Mouse (Mus musculus) heart, embryonic 16.5 days (tissue): Measurements from ENCODE around the gene Sox12. TPM values are rescaled to one million over a fixed set of nuclear protein-coding genes. Genes with fewer than 3 reads are reported as not detected.

ENCODE experiments used
- ATAC-seq: fragments of 200-750 bp; cut with Nextera tagmentation; replicated peaks from 2 replicates; pipeline ENCODE4 v1.8.0; 2017; ENCODE audit warnings: moderate number of reproducible peaks; ENCODE audit not compliant: insufficient read depth, low FRiP score; ENCODE audit errors: extremely low read depth
- H3K27ac ChIP-seq: fragments of 300-500 bp; sonication (generic); 2 replicates; pipeline ENCODE4 v1.5.1; 2014; ENCODE audit warnings: mild to moderate bottlenecking, low read length, control low read depth, moderate library complexity
- H3K27me3 ChIP-seq: fragments of 300-500 bp; sonication (generic); 2 replicates; pipeline ENCODE4 v1.6.1; 2014; ENCODE audit warnings: low read length, mixed read lengths; ENCODE audit not compliant: control insufficient read depth, insufficient read depth
- H3K36me3 ChIP-seq: fragments of 300-500 bp; sonication (generic); 2 replicates; pipeline ENCODE4 v1.6.1; 2014; ENCODE audit not compliant: control insufficient read depth, insufficient read depth
- H3K4me1 ChIP-seq: fragments of 300-500 bp; sonication (generic); 2 replicates; pipeline ENCODE4 v1.6.1; 2014; ENCODE audit warnings: low read length, mixed read lengths; ENCODE audit not compliant: control insufficient read depth, insufficient read depth
- H3K4me2 ChIP-seq: fragments of 300-500 bp; sonication (generic); 2 replicates; pipeline ENCODE4 v1.6.1; 2014; ENCODE audit warnings: low read depth, mild to moderate bottlenecking, control low read depth, low read length
- H3K4me3 ChIP-seq: fragments of 300-500 bp; sonication (generic); 2 replicates; pipeline ENCODE4 v1.5.1; 2014; ENCODE audit warnings: mild to moderate bottlenecking, control low read depth, low read length
- H3K9ac ChIP-seq: fragments of 300-500 bp; sonication (generic); 2 replicates; pipeline ENCODE4 v1.6.1; 2014; ENCODE audit warnings: low read length, control low read depth
- H3K9me3 ChIP-seq: fragments of 300-500 bp; sonication (generic); replicated peaks from 2 replicates; pipeline ENCODE4 v1.6.1; 2016; ENCODE audit warnings: low read length; ENCODE audit not compliant: control insufficient read depth
- WGBS: fragments of 180-500 bp; shearing (Covaris S2); extraction: QIAGEN DNeasy Blood & Tissue Kit; methylation state at CpG from one replicate; pipeline ENCODE4 v1.1.7; 2014; 5-methylcytosine and 5-hydroxymethylcytosine counted together
- polyA plus RNA-seq: library from polyadenylated mRNA; unstranded; fragments of >200 nt; fragmentation: Nextera tagmentation; extraction: Ambion mirVana; gene quantifications from 2 replicates; pipeline ENCODE4 v1.2.1, GENCODE M21; 2015

The Sox12 gene
- polyA plus RNA-seq, 1 experiment from 2014 or later, result 5.4 TPM

GRCm38 (mm10) chr2:152349842-152350540 lies 47.9 kb downstream of the Sox12 start:
- peak; percentile 65 for ATAC-seq
- H3K27ac ChIP-seq, result no peak overlapping the region
- no peaks in the 10 kb centered on the region for H3K36me3 ChIP-seq
- no peak overlapping the region for H3K4me2 ChIP-seq
- H3K4me3 ChIP-seq, result no peak overlapping the region
- no peaks in the 10 kb centered on the region for H3K27me3 ChIP-seq
- no peak overlapping the region for H3K9ac ChIP-seq
- no peaks in the 10 kb centered on the region for H3K9me3 ChIP-seq
- peaks cover 5% of the 10 kb centered on the region for H3K4me1 ChIP-seq
- WGBS, result 79% methylated on average over 8 of the region's 8 CpGs

DNA sequence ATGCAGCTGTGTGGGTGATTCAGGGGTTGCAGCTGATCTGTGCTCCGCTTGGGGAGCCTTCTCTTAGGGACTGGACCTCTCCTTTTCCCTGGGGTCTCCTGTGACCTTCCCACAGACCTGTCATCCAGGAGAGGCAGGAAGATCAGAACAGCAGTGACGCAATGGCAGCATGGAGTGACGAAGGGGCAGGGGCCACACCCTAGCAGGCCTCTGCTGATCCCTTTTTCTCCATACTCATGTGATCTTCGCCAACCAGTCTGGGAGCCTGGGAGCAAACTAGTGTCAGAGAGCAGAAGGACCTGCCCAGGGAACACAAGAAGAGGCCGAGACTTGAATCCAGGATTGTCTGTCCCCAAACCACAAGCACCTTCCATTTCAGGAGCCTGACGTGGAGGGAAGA lies 48.7 kb downstream of the Sox12 start:
- Histone ChIP-seq H3K9me3 (no peaks in the 10 kb centered on the region), H3K4me2 (no peak overlapping the region), H3K36me3 (no peaks in the 10 kb centered on the region), H3K9ac (no peak overlapping the region), H3K4me3 (no peak overlapping the region), H3K4me1 (peaks cover 5% of the 10 kb centered on the region), H3K27me3 (no peaks in the 10 kb centered on the region), H3K27ac (no peak overlapping the region)
- no peak for ATAC-seq
- 86% methylated on average over 6 of the region's 6 CpGs for WGBS

- no peaks in the 10 kb centered on the region for H3K9me3 ChIP-seq
- no peaks in the 10 kb centered on the region for H3K27me3 ChIP-seq
- WGBS, result 80% methylated on average over 2 of the region's 2 CpGs
- H3K4me3 ChIP-seq, result no peak overlapping the region
- H3K36me3 ChIP-seq, result no peaks in the 10 kb centered on the region
- ATAC-seq, result no peak
- peaks cover 7% of the 10 kb centered on the region for H3K4me1 ChIP-seq
- H3K9ac ChIP-seq, result no peak overlapping the region
- H3K27ac ChIP-seq, result no peak overlapping the region
- no peak overlapping the region for H3K4me2 ChIP-seq
These were observed 50.1 kb downstream of the Sox12 start for GRCm38 (mm10) chr2:152347722-152348121.

- Histone ChIP-seq H3K9me3 (no peaks in the 10 kb centered on the region), H3K27ac (no peak overlapping the region), H3K4me3 (no peak overlapping the region), H3K9ac (no peak overlapping the region), H3K36me3 (no peaks in the 10 kb centered on the region), H3K4me1 (peaks cover 7% of the 10 kb centered on the region), H3K4me2 (no peak overlapping the region), H3K27me3 (no peaks in the 10 kb centered on the region)
- ATAC-seq, result no peak
- WGBS, result 30% methylated on average over 9 of the region's 9 CpGs
These were observed 50.9 kb downstream of the Sox12 start for GRCm38 (mm10) chr2:152346776-152347465.

- Histone ChIP-seq H3K4me2 (no peak overlapping the region), H3K36me3 (no peaks in the 10 kb centered on the region), H3K9me3 (no peaks in the 10 kb centered on the region), H3K4me1 (peaks cover 7% of the 10 kb centered on the region), H3K4me3 (no peak overlapping the region), H3K27me3 (no peaks in the 10 kb centered on the region), H3K27ac (no peak overlapping the region), H3K9ac (no peak overlapping the region)
- ATAC-seq, result no peak
- 76% methylated on average over 6 of the region's 6 CpGs for WGBS
These were observed 52.5 kb downstream of the Sox12 start for GRCm38 (mm10) chr2:152345393-152345792.

GRCm38 (mm10) chr2:152344909-152345308 lies 53.0 kb downstream of the Sox12 start:
- no peak for ATAC-seq
- no peak overlapping the region for H3K4me2 ChIP-seq
- no peak overlapping the region for H3K4me3 ChIP-seq
- H3K27me3 ChIP-seq, result no peaks in the 10 kb centered on the region
- H3K36me3 ChIP-seq, result no peaks in the 10 kb centered on the region
- H3K4me1 ChIP-seq, result peaks cover 5% of the 10 kb centered on the region
- no peak overlapping the region for H3K9ac ChIP-seq
- 68% methylated on average over 5 of the region's 5 CpGs for WGBS
- no peaks in the 10 kb centered on the region for H3K9me3 ChIP-seq
- no peak overlapping the region for H3K27ac ChIP-seq

DNA sequence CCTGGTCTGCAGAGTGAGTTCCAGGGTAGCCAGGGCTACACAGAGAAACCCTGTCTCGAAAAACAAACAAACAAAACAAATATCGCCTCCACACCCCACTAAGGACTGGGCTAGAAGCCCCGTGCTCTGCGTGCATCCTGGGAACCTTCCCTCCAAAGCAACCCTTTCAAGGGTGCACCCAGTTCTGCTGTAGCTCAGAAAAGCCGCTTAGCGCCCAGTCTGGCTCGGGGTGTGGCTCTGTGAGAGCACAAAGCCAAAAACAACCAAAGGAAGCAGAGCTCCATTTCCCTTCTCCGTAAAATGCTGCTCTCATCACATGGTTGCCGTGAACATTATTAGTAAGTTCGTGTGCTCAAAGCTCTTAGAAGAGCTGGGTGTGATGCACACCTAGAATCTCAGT lies 53.5 kb downstream of the Sox12 start:
- WGBS, result 10% methylated on average over 10 of the region's 10 CpGs
- Histone ChIP-seq H3K27ac (peak overlapping the region; percentile 54; the same call in 1 of the 2 replicates), H3K4me2 (peak overlapping the region; percentile 92), H3K9me3 (no peaks in the 10 kb centered on the region), H3K36me3 (no peaks in the 10 kb centered on the region), H3K4me3 (peak overlapping the region; percentile 69), H3K4me1 (peaks cover 2% of the 10 kb centered on the region; the same call in 1 of the 2 replicates), H3K9ac (peak overlapping the region; percentile 77), H3K27me3 (no peaks in the 10 kb centered on the region)
- ATAC-seq, result 0 out of 2 replicates have a peak, but pooled peaks have one; percentile 8

Other genes starting within 250 kb of the Sox12 start
- gene Csnk2a1, start 171.2 kb downstream of the Sox12 start, polyA plus RNA-seq, result 70.9 and 75.7 TPM in 2 replicates
- 33.1 and 34.0 TPM in 2 replicates for gene Tbc1d20, start 104.2 kb downstream of the Sox12 start, polyA plus RNA-seq
- gene Rbck1, start 65.4 kb downstream of the Sox12 start, polyA plus RNA-seq, result 78.3 and 82.4 TPM in 2 replicates
- gene Trib3, start 54.0 kb downstream of the Sox12 start, polyA plus RNA-seq, result 3.3 and 3.8 TPM in 2 replicates
- gene Nrsn2, start 21.4 kb downstream of the Sox12 start, polyA plus RNA-seq, result 1.2 and 1.3 TPM in 2 replicates
- gene Zcchc3, start 17.0 kb upstream of the Sox12 start, polyA plus RNA-seq, result 24.3 and 26.0 TPM in 2 replicates
- 3.5 TPM in 2 replicates for gene 6820408C15Rik, start 17.5 kb upstream of the Sox12 start, polyA plus RNA-seq
- gene Defb23, start 66.6 kb upstream of the Sox12 start, polyA plus RNA-seq, result not detected in 2 replicates
- gene Defb20, start 79.0 kb upstream of the Sox12 start, polyA plus RNA-seq, result not detected in 2 replicates
- gene Defb22, start 92.1 kb upstream of the Sox12 start, polyA plus RNA-seq, result not detected in 2 replicates
- gene Defb26, start 113.6 kb upstream of the Sox12 start, polyA plus RNA-seq, result not detected in 2 replicates
- gene Defb28, start 120.2 kb upstream of the Sox12 start, polyA plus RNA-seq, result not detected in 2 replicates
- gene Defb29, start 142.0 kb upstream of the Sox12 start, polyA plus RNA-seq, result not detected in 2 replicates
- gene Gm17416, start 171.3 kb upstream of the Sox12 start, polyA plus RNA-seq, result not detected in 2 replicates
- gene Defb21, start 174.7 kb upstream of the Sox12 start, polyA plus RNA-seq, result not detected in 2 replicates
- 0.61 and 1.2 TPM in 2 replicates for gene Defb19, start 182.2 kb upstream of the Sox12 start, polyA plus RNA-seq
- not detected in 2 replicates for gene Defb45, start 201.3 kb upstream of the Sox12 start, polyA plus RNA-seq
- not detected in 2 replicates for gene Defb36, start 206.3 kb upstream of the Sox12 start, polyA plus RNA-seq
- 0.88 TPM in 1 of 2 replicates, not detected in the other for gene Defb25, start 225.0 kb upstream of the Sox12 start, polyA plus RNA-seq
- gene Rem1, start 228.9 kb upstream of the Sox12 start, polyA plus RNA-seq, result 12.8 and 14.8 TPM in 2 replicates